Mouse (Mus musculus): ENCODE measurements at regions not wholly inside any gene's neighbourhood (a gene's known extent, or its start where the extent isn't known, plus 50 kb on each side); places are given as distances from the start of the nearest gene placed in this dataset.

DNA sequence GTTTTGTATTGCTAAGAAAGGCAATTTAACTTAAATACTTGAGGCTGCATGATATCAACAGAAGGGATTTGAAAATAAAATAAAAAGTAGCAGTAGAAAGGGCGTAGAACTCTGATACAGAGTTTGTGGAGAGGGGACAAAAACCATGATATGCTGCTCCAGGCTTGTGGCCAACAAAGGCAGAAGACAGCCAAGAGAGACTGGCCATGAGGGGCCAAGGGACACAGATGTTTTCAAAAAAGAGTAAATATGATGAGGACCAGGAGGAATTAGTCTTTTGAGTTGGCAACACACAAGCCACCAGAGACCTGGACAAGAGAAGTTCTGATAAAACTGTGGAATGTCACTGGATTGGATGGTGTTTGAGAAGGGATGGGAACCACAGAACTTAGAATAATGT, 471.2 kb downstream of the Plxdc2 start:
- TF ChIP-seq POLR2A (IDR thresholded peaks at IDR 0.05; ENCODE audit: insufficient read depth, low read length) = no peak
- TF ChIP-seq CTCF (IDR thresholded peaks at IDR 0.05; ENCODE audit: low read depth, low read length) = no peak
- no peak for TF ChIP-seq EP300 (IDR thresholded peaks at IDR 0.05; ENCODE audit: insufficient read depth, low read depth, low read length)

Measured in ES-Bruce4 (cell line).